Mouse (Mus musculus): ENCODE measurements around the gene Rnase12. TPM values are rescaled to one million over a fixed set of nuclear protein-coding genes. Genes with fewer than 3 reads are reported as not detected.
"Not testable (repeated sequence)": the region's sequence is repeated elsewhere in the genome, so short reads cannot be mapped to it uniquely, and the experiment has no call there.

The Rnase12 gene
- not detected in 2 replicates for polyA plus RNA-seq (2014; fragmentation: Nextera tagmentation; extraction: Ambion mirVana)

DNA sequence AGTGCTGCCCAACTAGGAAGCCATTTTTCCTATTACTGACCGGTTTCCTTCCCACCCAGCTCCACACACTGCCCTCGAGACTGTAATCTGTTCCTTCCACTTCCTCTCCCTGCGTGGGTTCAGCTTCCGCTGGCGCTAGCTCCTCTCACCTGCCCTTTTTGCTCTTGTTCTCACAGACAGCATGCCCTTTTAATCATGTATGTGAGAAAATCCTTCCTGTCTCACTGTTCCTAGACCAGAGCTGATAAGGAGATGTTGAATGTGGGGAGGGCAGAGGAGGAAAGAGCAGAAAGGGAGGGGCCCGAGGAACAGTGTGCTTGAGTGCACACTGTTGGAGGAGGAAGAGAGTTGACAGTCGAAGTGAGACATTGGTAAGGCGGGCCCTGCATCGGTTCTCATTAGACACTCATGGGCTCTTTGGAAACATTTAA is at the start of gene Rnase12:
TSS of gene Rnase12 (minus strand) at position 261 of the 431 bp plus-strand sequence.
- ATAC-seq (ENCODE audit: low FRiP score) (no peak), DNase-seq (ENCODE audit: low spot score, missing footprints) (peak; percentile 77)
- no peaks in the 10 kb centered on the region for H3K9me3 ChIP-seq (ENCODE audit: control insufficient read depth, low read length)

GRCm38 (mm10) chr14:51106449-51106967 is 49.0 kb upstream of the Rnase12 start:
- DNase-seq (ENCODE audit: low spot score, missing footprints) (no peak), ATAC-seq (ENCODE audit: low FRiP score) (no peak)
- Histone ChIP-seq H3K9me3 (ENCODE audit: control insufficient read depth, low read length) (no peaks in the 10 kb centered on the region; the same call in 1 of the 2 replicates), H3K27ac (ENCODE audit: low read depth, low read length) (no peak overlapping the region), H3K9ac (ENCODE audit: low read length) (no peak overlapping the region), H3K27me3 (ENCODE audit: control insufficient read depth, insufficient read depth, low read length) (no peaks in the 10 kb centered on the region), H3K4me2 (no peak overlapping the region), H3K4me3 (ENCODE audit: low read depth, low read length) (no peak overlapping the region), H3K36me3 (ENCODE audit: control insufficient read depth, insufficient read depth, low read length) (no peaks in the 10 kb centered on the region), H3K4me1 (ENCODE audit: control insufficient read depth, insufficient read depth, low read length) (no peaks in the 10 kb centered on the region)

More for the DNA sequence above, at the start of gene Rnase12:
- H3K4me3 ChIP-seq (ENCODE audit: low read depth, low read length), result no peak within 1 kb of the TSS
- WGBS, result 76% methylated on average over 9 of the region's 9 CpGs
- H3K36me3 ChIP-seq (ENCODE audit: control insufficient read depth, insufficient read depth, low read length), result no peaks in the 10 kb centered on the region
- H3K4me2 ChIP-seq, result no peak within 1 kb of the TSS
- no peak within 1 kb of the TSS for H3K9ac ChIP-seq (ENCODE audit: low read length)
- peaks cover 8% of the 10 kb centered on the region for H3K4me1 ChIP-seq (ENCODE audit: control insufficient read depth, insufficient read depth, low read length)
- H3K27me3 ChIP-seq (ENCODE audit: control insufficient read depth, insufficient read depth, low read length), result no peaks in the 10 kb centered on the region
- no peak within 1 kb of the TSS for H3K27ac ChIP-seq (ENCODE audit: low read depth, low read length)

DNA sequence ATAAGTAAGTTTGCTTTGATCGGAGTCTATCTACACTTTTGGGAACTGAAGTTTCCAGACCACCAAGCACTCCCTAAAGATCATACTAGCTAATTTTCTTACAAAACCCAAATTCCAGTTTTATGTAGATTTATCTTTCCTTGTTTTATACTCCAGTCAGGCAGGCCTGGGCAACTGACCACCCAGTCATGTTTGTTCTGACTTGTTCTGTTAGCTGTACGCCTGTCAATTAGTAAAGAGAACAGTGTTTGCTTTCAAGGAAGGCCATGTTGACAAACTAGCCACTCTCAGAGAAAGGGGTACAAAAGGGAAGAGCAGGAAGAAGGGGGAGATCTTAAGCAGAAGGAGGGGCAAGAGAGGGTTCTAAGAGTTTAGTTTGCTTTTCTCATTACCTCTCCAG is 46.9 kb upstream of the Rnase12 start:
- H3K4me1 ChIP-seq (ENCODE audit: control insufficient read depth, insufficient read depth, low read length), result no peaks in the 10 kb centered on the region
- ATAC-seq (ENCODE audit: low FRiP score), result no peak
- 79% methylated on average over 2 of the region's 2 CpGs for WGBS

GRCm38 (mm10) chr14:51103217-51103616 is 45.8 kb upstream of the Rnase12 start:
- H3K4me1 ChIP-seq (ENCODE audit: control insufficient read depth, insufficient read depth, low read length), result no peaks in the 10 kb centered on the region
- no peak overlapping the region for H3K4me2 ChIP-seq
- WGBS, result 69% methylated on average over 3 of the region's 3 CpGs
- no peak overlapping the region for H3K9ac ChIP-seq (ENCODE audit: low read length)
- no peaks in the 10 kb centered on the region for H3K36me3 ChIP-seq (ENCODE audit: control insufficient read depth, insufficient read depth, low read length)
- H3K9me3 ChIP-seq (ENCODE audit: control insufficient read depth, low read length), result no peaks in the 10 kb centered on the region
- no peak overlapping the region for H3K27ac ChIP-seq (ENCODE audit: low read depth, low read length)
- peak; percentile 46 for ATAC-seq (ENCODE audit: low FRiP score)
- DNase-seq (ENCODE audit: low spot score, missing footprints), result peak; percentile 96
- H3K4me3 ChIP-seq (ENCODE audit: low read depth, low read length), result no peak overlapping the region
- H3K27me3 ChIP-seq (ENCODE audit: control insufficient read depth, insufficient read depth, low read length), result no peaks in the 10 kb centered on the region

More for the DNA sequence above, 46.9 kb upstream of the Rnase12 start:
- Histone ChIP-seq H3K9me3 (ENCODE audit: control insufficient read depth, low read length) (no peaks in the 10 kb centered on the region), H3K4me3 (ENCODE audit: low read depth, low read length) (no peak overlapping the region), H3K27me3 (ENCODE audit: control insufficient read depth, insufficient read depth, low read length) (no peaks in the 10 kb centered on the region), H3K4me2 (no peak overlapping the region), H3K9ac (ENCODE audit: low read length) (no peak overlapping the region), H3K36me3 (ENCODE audit: control insufficient read depth, insufficient read depth, low read length) (no peaks in the 10 kb centered on the region), H3K27ac (ENCODE audit: low read depth, low read length) (no peak overlapping the region)
- DNase-seq (ENCODE audit: low spot score, missing footprints), result no peak

- Histone ChIP-seq H3K4me2 (no peak overlapping the region), H3K27ac (ENCODE audit: low read depth, low read length) (no peak overlapping the region), H3K4me1 (ENCODE audit: control insufficient read depth, insufficient read depth, low read length) (no peaks in the 10 kb centered on the region), H3K27me3 (ENCODE audit: control insufficient read depth, insufficient read depth, low read length) (no peaks in the 10 kb centered on the region), H3K9me3 (ENCODE audit: control insufficient read depth, low read length) (no peaks in the 10 kb centered on the region), H3K9ac (ENCODE audit: low read length) (no peak overlapping the region), H3K4me3 (ENCODE audit: low read depth, low read length) (no peak overlapping the region), H3K36me3 (ENCODE audit: control insufficient read depth, insufficient read depth, low read length) (no peaks in the 10 kb centered on the region)
- 83% methylated on average over 9 of the region's 9 CpGs for WGBS
- DNase-seq (ENCODE audit: low spot score, missing footprints) (no peak), ATAC-seq (ENCODE audit: low FRiP score) (no peak)
Measured at GRCm38 (mm10) chr14:51101284-51101683, 43.8 kb upstream of the Rnase12 start.

- WGBS, result 95% methylated on average over 11 of the region's 11 CpGs
- no peaks in the 10 kb centered on the region for H3K9me3 ChIP-seq (ENCODE audit: control insufficient read depth, low read length)
- H3K4me3 ChIP-seq (ENCODE audit: low read depth, low read length), result no peak overlapping the region
- no peak overlapping the region for H3K27ac ChIP-seq (ENCODE audit: low read depth, low read length)
- ATAC-seq (ENCODE audit: low FRiP score) (no peak), DNase-seq (ENCODE audit: low spot score, missing footprints) (no peak)
- no peak overlapping the region for H3K4me2 ChIP-seq
- no peaks in the 10 kb centered on the region for H3K27me3 ChIP-seq (ENCODE audit: control insufficient read depth, insufficient read depth, low read length)
- no peaks in the 10 kb centered on the region for H3K36me3 ChIP-seq (ENCODE audit: control insufficient read depth, insufficient read depth, low read length)
- no peaks in the 10 kb centered on the region for H3K4me1 ChIP-seq (ENCODE audit: control insufficient read depth, insufficient read depth, low read length)
- no peak overlapping the region for H3K9ac ChIP-seq (ENCODE audit: low read length)
Measured at GRCm38 (mm10) chr14:51098921-51099320, 41.5 kb upstream of the Rnase12 start.

- H3K9ac ChIP-seq (ENCODE audit: low read length); H3K4me1 ChIP-seq (ENCODE audit: control insufficient read depth, insufficient read depth, low read length); H3K9me3 ChIP-seq (ENCODE audit: control insufficient read depth, low read length); H3K27me3 ChIP-seq (ENCODE audit: control insufficient read depth, insufficient read depth, low read length); H3K27ac ChIP-seq (ENCODE audit: low read depth, low read length); H3K4me2 ChIP-seq; H3K36me3 ChIP-seq (ENCODE audit: control insufficient read depth, insufficient read depth, low read length); H3K4me3 ChIP-seq (ENCODE audit: low read depth, low read length): not testable (repeated sequence)
- ATAC-seq (ENCODE audit: low FRiP score) (peak; percentile 59), DNase-seq (ENCODE audit: low spot score, missing footprints) (peak; percentile 87)
- 43% methylated on average over 1 of the region's 1 CpGs for WGBS
Measured at GRCm38 (mm10) chr14:51098300-51098699, 40.8 kb upstream of the Rnase12 start.

- 76% methylated on average over 9 of the region's 9 CpGs for WGBS
- Histone ChIP-seq H3K4me2 (no peak overlapping the region), H3K9ac (ENCODE audit: low read length) (no peak overlapping the region), H3K4me1 (ENCODE audit: control insufficient read depth, insufficient read depth, low read length) (no peaks in the 10 kb centered on the region), H3K36me3 (ENCODE audit: control insufficient read depth, insufficient read depth, low read length) (no peaks in the 10 kb centered on the region), H3K27ac (ENCODE audit: low read depth, low read length) (no peak overlapping the region), H3K9me3 (ENCODE audit: control insufficient read depth, low read length) (no peaks in the 10 kb centered on the region), H3K27me3 (ENCODE audit: control insufficient read depth, insufficient read depth, low read length) (no peaks in the 10 kb centered on the region), H3K4me3 (ENCODE audit: low read depth, low read length) (no peak overlapping the region)
- DNase-seq (ENCODE audit: low spot score, missing footprints) (no peak), ATAC-seq (ENCODE audit: low FRiP score) (no peak)
Measured at GRCm38 (mm10) chr14:51095736-51096524, 38.5 kb upstream of the Rnase12 start.

DNA sequence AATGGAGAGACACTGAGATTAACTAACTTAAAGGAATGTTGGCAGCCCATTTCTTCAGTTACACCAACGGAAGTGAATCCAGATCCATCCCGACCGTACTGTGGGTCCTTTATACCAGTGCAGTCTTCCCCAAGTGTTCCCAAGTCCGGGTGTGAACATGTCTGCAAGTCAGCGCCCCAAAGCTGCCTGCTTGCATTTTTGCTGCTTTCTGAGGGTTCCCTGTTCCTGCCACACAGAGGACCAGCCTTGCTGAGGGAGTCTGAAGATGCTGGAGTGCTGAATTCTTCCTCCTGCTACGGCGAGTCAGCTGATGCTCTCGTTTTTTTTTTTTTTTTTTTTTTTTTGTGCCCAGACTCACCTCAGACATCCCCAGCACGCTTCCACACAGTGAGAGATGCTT is 37.5 kb upstream of the Rnase12 start:
- H3K27me3 ChIP-seq (ENCODE audit: control insufficient read depth, insufficient read depth, low read length), result no peaks in the 10 kb centered on the region
- H3K9ac ChIP-seq (ENCODE audit: low read length), result no peak overlapping the region
- 65% methylated on average over 9 of the region's 9 CpGs for WGBS
- no peaks in the 10 kb centered on the region for H3K36me3 ChIP-seq (ENCODE audit: control insufficient read depth, insufficient read depth, low read length)
- H3K27ac ChIP-seq (ENCODE audit: low read depth, low read length), result no peak overlapping the region
- DNase-seq (ENCODE audit: low spot score, missing footprints) (no peak), ATAC-seq (ENCODE audit: low FRiP score) (no peak)
- H3K4me3 ChIP-seq (ENCODE audit: low read depth, low read length), result no peak overlapping the region
- no peaks in the 10 kb centered on the region for H3K9me3 ChIP-seq (ENCODE audit: control insufficient read depth, low read length)
- no peaks in the 10 kb centered on the region for H3K4me1 ChIP-seq (ENCODE audit: control insufficient read depth, insufficient read depth, low read length)
- no peak overlapping the region for H3K4me2 ChIP-seq

All from midbrain, embryonic 11.5 days (tissue).